Mouse (Mus musculus) T-helper 2 cell (primary cell): ENCODE results near the gene Gm5460.

Experiments used
- in situ Hi-C: fragments of 300-600 bp; cut with MboI, MseI; formaldehyde crosslinking; loops from one replicate; pipeline ENCODE4 v1.15.1; 2025; ENCODE audit warnings: high pct_unique_total_duplicates

Gm5460 gene

DNA sequence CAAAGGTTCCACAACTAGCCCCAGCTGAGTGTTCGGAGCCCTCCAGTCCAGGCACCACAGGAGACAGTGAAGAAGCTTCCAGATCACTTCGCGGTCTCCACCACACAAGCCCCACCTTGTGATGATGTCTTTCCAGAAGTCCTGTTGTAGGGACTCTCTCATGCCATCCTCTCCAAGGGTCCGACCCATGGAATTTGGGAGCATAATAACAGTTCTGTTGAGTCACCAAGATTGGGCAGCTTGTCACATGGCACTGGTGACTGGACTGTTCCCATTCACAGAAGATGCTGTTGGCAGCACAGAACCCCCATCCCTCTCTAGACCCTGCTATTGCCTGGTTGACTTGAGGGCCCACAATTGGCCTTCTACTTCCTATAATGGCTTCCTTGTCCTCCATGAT lies at the start of gene Gm5460:
Gene Gm5460 (plus strand): TSS at position 378 of the 400 bp plus-strand sequence.
- in situ Hi-C loops = no loop called here

DNA sequence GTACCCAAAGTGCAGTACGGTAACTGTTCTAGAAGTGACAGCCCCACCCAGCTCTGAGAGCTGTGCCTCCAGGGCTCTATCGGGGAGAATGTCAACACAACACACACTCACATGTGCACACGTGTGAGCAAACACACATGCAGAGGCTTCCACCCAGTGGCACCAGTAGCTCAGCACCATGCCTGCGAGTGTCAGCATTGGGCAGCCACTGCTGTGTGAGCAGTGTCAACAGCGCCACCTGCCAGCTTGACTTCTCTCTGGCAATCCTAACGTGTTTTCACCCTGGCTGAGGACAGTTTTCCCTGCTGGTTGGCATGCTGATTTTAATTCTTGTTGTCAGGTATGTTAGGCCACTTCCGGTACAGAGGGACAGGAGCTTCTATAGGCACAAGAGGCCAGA lies 43.9 kb upstream of the Gm5460 start:
- in situ Hi-C loops = no loop called here

DNA sequence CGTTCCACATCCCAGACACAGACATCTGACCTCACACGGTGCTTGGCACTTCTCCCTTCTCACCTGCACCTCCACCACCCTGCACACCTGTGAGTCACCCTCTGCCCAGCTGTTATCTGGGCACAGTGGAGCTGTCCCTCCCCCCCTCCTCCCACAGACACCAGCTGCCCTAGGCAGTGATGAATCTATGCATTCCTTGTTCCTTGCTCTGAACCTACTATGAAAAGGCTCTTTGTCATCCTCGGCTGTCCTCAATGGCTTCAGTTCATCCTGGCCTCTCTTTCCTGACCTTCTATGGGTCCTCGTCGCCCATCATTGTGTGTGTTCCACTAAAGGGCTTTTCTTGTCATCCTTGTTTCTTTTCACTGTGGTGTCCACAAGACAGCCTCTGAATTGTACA lies 41.8 kb upstream of the Gm5460 start:
- in situ Hi-C loops = no loop called here

DNA sequence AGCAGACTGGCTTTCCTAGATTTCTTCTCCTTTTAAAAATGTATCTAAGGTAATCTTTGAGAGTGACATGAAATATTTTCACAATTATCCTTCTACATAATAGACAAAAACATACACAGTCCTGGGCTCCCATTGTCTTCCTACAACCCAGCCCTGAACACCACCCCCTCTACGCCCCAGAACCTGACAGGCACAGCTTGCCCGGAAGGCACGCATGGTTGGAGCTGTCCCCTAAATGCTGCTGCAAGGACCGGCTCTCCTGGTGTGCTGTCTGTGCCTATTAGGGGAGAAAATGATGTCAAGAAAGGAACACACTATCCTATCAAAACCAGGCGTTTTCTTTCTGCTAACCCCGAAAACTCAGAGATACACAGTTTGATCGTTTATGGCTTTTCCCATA lies 38.8 kb upstream of the Gm5460 start:
- in situ Hi-C loops = no loop called here

DNA sequence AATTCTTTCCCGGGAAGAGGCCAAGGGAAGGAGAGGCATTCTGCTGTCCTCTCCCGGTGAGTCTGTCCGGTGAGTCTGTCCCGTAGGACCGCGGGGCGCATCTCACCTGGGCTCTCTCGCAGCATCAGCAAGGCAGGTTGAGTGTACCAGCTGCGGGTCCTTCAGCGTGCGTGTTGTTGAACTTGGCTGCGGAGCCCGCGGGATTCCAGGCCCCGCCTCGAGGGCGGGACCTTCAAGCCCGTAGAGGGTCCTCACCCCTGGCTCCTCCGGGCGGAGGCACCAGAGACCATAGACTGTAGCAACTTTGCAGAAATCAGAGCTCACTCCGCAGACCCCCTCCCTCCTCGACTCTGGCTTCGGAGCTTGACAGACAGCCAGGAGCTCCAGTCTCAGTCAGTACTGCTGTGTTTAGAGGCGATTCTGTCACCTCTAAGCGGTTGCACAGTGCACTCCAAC lies 37.9 kb upstream of the Gm5460 start, which contains the start of gene Zfp488:
Gene Zfp488 (minus strand): TSS at position 161 of the 456 bp plus-strand sequence.
- in situ Hi-C loops = no loop called here

DNA sequence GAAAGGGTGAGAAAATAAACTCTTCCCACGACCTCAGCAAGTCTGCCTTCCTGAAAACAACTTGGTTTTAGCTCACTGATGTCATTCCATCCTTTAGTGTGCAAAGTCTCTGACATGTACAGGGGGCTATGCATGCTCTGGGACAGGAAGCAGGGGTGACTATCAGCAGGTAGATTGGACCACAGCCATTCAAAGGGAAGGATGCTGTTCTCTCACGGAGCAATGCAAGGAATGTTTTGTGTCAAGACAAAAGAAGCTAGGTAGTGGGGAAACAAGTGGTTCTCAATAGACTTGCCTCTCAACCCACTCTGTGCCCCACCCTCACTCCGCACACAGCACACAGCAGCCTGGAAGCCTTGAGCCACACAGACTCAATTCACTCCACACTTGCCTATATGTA lies 27.4 kb upstream of the Gm5460 start:
- in situ Hi-C loops = no loop called here

DNA sequence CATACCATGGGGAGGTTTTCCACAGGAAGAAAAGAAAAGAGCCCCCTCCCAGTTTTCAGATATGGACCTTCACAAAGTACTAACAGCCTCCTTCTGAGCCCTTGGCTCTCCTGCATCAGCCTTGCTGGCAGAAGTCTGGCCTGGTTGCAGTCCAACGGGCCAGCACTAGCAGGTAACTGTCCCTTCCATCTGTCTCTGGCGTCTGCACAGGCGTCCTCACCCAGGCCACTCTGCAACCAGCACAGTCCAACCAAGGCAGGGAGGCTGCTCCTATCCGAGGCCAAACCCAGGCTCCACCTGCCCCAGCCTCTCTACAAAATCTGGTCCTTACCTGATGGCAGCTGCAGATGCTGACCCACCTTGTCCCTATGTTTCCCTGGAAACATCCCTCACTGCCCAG lies 24.6 kb upstream of the Gm5460 start:
- in situ Hi-C loops = no loop called here

DNA sequence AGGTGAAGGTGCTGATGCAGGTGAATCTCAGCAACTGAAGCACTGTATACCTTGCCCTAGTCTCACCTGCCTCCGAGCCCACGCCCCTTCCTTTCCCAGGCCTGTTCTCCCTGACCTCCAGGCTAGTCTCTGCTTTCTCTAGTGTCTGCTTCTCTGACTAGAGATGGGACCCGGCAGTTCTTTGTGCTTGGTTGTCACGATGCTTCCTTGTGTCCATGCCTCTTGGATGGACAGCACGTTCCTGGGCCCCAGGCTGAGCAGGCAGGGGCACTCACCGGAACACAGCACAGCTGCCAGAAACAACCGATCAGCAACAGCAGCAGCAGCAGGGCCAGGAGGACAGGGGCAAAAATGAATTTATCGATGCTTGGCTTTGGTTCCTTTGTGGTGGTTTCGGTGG lies 23.5 kb upstream of the Gm5460 start:
- in situ Hi-C loops = no loop called here

DNA sequence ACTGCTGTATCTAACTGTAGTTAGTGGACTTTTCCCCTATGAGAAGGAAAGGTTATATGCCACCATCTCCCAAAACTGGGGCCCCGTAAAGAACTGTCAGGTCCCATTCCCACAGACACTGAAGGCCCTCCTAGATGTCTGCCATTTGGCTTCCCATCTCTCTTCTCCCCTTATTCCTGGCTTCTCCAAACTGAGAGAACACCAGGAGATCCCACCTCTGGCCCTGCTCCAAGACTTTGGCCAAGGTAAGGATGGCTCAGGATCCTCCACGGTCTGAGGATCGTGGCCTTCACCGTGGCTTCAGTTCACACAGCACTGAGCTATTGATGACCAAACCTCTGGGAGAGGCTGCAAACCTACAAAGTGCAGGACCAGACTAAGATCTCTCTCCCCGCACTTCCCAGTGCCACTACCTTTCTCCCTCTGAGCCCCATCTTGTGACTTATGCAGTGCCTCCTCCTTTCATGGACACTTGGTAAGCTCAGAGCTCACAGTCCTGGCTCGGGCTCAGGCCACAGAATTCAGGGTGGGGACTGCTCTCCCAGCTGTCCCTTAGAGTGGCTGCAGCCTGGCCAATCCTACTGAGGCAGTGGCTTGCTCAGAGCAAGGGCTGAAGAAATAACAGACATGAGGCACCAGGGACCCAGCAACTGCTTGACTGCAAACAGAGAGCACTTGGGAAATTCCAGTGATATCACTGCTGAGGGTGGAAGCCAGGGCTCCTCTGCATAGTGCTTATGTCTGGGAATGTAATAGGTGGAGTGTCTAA lies 22.9 kb upstream of the Gm5460 start:
- in situ Hi-C loops = no loop called here

DNA sequence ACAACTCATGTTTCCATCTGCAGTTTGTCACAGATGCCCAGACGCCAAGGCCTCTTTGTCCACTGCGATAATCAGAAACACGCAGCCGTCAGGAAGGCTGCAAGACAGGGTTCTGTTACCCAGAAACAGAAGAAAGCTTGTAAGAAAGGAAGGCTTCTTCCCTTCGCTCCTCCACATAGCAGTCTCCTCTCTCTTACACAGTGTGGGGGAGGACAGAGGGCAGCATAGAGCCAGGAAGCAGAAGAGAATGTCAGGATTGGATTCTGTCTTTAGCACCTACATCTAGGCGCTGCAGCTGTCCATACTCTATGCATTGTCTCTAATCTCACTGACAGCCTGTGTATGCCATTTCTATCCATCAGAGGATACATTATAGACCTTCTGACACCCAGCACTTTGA lies 19.1 kb upstream of the Gm5460 start:
- in situ Hi-C loops = no loop called here

DNA sequence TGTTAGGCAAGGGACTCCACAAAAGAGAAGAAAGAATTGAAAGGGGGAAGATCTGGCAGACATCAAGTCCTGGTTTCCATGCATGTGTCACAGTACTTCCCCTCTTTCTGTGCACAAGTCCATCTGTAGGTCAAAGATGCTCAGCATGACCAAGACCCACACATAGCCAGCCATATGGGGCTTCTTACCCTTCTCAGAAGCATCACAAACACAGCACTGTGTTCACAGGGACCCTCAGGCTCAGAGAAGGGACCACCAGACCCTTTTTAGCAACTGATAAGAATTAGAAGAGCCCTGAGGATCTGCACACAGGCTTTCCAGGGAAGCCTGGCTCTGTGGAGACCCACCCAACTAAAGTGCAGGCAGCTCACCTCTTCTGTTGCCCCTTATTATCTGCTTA lies 16.5 kb upstream of the Gm5460 start:
- in situ Hi-C loops = no loop called here

DNA sequence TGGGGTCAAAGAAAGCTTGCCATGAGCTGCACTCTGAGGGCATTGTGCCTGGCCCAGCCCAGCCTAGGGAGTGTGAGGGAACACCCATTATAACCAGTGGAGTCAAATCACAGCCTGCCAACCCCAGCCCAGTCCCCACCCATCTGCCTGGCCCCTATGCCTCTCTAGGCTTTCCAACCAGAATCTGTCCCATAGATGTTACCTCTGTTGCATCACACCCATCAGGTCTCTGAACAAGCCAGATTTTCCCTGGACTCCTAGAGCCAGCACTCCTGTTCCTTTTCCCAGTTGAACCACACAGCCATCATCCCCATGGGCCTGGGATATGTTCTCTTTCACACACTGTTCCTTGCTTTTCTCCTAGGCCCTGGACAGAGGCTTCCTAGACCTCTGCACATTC lies 15.1 kb upstream of the Gm5460 start:
- in situ Hi-C loops = no loop called here

DNA sequence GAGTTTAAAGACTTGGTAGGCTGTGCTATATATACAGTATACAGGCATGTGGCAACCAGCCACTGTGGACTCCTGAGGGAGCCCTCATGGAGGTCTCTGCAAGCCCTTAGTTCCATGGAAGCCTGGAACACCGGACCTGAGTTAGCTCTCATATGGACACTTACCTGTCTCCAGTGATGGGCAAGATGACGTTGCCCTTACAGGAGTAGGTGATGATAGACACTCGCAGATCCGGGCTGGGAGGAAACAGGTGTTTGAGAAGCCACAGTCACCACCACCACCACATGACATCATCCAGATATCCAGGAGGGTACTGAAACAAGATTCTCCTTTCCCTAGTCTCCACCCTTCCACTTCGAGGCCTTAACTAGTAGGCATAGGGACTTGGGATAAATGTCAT lies 14.2 kb upstream of the Gm5460 start:
- in situ Hi-C loops = no loop called here

DNA sequence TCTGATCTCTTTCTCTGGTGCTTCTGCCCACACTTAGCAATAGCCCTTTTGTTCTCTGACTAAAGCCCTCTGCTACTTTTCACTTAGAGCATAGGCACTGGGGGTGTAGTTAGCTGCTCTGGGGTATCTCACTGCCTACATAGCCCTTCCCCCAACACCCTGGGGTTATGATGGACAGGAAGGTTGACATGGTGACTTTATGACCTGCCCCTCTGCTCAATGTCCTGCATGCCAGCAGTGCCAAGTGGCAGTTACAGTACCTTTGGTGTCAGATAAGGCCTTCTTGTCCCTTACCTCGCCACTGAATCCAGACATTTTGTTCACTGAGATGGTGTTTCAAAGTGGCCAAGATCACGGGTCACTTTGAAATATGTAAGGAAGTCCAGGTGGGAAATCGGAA lies 1.5 kb upstream of the Gm5460 start, which contains the start of gene Gm30083:
Gene Gm30083 (minus strand): TSS at position 120 of the 400 bp plus-strand sequence.
- in situ Hi-C loops = no loop called here

DNA sequence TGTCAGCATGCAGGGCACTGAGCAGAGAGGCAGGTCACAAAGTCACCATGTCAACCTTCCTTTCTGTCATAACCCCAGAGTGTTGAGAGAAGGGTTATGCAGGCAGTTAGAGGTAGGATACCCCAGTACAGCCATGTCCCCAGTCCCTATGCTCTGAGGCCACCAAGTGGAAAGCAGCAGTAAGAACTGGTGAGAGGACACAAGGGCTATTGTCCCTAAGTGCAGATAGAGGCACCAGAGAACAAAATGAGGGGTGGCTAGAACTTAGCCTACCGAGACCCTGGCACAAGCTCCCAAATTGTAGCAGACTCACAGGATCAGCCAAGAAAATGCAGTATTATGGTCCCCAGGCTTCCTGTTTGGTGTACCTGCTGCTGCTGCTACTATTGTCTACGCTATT lies 380 bp downstream of the Gm5460 start:
- in situ Hi-C loops = no loop called here

DNA sequence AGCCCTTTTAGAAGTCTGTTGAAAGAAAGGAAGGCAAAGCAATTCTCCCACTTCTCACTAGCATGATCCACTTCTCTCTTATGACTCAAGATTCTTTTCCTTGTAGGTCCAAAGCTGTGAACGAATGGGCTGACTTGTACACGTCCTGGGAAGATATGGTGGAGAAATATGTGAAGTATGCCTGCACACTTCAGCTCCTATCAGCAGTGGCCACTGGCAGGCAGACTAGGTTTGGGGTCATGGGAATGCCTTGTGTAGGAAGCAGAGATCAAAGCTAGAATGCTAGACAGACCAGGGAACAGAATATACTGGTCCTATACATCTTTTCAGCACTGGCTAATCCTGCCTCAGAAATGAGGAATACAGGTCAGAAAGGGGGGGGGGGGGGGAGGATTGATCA lies 10.2 kb downstream of the Gm5460 start:
- in situ Hi-C loops = no loop called here

DNA sequence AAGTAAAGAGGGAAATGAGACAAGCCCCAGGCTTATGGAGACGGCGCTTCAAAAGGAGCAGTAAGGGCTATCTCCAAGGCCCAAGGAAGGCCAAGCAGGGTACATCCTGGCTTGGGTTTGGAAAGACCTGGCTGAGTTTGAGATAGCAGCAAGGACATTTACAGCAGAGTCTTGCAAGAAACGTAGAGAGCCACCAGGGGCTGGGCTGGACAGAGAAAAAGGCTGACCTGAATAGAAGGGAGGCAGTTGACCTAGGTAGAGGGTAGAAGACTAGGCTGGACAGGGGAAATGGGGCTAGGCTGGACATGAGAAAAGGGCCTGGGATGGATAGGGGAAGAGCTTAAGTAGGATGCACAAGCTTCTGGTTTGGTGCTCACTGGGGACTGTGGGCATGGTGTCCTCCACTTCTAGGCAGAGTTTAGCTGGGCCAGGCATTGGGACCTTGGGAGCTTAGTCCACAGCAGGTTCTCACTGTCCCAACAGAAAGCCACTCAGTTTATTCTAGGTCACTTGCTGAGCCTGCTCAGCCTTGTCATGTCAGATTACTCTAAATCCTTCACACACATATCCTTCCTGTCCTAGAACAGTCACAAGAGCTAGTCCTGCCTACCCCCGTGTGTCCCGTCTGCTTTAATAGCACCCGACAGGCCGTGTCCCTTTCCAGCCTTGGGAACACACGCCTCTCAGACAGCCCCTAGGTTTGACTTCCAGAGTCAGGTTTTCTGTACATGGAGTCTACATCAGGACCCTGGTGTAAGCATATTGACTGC lies 17.5 kb downstream of the Gm5460 start:
- in situ Hi-C loops = no loop called here

DNA sequence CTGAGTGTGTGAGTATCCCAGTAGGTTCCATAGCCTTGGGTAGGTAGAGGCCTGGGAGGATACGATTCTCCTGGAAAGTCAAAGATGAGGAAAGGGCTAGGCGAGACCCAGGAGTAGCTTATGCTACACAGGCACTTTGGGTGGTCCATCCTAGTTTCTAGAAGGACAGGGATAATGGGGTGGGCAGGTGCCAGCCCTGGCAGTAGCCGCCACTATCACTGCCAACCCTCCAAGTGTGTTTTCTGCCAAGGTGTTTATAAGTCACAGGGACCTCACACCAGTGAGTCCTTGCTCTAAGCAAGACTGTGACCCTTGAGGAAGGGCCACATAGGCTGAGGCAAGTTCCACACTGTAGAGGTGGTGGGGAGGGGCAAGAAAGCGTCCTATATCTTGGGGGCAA lies 24.7 kb downstream of the Gm5460 start:
- in situ Hi-C loops = no loop called here

DNA sequence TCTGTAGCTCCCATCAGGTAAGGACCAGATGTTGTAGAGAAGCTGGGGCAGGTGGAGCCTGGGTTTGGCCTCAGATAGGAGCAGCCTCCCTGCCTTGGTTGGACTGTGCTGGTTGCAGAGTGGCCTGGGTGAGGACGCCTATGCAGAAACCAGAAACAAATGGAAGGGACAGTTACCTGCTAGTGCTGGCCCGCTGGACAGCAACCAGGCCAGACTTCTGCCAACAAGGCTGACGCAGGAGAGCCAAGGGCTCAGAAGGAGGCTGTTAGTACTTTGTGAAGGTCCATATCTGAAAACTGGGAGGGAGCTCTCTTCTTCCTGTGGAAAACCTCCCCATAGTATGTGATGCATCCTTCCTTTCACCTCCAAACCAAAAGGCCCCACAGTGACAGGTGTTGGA lies 26.8 kb downstream of the Gm5460 start:
- in situ Hi-C loops = no loop called here

DNA sequence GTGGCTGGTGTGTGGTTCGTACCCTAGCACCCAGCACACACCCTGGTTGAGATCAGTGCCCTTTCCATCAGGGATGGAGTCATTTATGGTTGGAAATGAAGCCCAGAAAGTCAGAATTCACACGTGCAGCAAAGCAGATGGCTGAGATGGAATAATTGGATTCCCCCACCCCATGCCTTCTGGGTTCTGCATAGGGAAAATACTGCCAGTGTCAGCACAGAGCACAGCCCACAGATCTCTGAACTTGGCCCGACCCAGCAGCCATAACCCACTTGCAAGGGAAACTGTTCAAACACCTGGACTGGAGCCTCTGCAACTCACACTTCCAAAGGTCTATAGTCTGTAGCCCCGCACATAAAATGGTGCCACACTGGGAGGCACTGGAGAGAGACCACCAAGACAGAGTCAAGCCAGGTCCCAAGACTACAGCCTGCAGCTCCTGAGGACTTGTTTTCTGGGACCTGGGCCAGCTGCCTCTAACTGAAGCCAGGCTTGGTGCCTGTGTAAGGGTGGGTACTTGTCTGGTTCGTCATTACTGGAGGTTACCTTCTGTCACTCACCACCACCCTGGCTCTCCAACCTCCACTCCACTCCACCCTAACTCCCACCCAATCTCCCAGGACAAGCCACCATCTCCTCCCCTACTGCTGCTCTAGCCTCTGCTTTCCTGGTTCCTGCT lies 33.7 kb downstream of the Gm5460 start:
- in situ Hi-C loops = no loop called here

DNA sequence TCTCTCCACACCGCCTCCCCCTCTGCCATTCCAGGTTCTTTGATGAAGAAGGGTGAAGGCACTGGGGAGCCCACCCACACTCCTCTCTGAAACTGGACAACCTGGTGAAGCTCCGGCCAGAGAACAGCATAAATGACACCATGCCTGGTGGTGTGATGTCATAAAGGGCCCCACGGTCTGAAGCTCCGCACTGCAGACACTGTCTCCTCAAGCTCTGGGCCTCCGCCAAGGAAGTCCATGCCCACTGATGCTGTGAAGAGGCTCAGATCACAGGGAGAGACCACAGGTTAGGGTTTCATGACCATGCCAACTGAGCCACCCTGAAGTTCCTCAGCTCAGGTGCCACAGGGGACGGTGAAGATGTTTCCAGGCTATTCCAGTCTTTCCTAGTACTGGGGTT lies 36.0 kb downstream of the Gm5460 start, which contains the start of gene Antxrl:
Gene Antxrl (plus strand): TSS at position 192 of the 400 bp plus-strand sequence.
- in situ Hi-C loops = no loop called here

DNA sequence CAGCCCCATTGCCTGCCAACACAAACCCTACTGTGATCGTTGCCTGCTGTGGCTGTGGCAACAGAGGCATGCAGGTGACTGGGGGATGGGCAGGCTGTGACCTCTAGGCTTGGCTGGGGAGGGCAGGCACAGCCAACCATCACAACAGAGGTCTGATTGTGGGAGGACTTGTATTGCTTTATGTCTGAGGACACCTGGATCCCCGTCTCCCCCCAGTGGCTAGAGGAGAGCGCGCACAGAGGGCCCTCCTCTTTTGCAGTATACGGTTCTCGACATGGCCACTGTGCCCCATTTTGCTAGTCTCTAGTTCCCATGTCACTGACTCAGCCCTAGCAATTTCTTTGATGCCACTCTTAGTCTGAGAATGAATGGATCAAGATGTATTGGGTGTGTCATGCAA lies 55.1 kb downstream of the Gm5460 start:
- in situ Hi-C loops = no loop called here
